Mouse (Mus musculus) intestine, embryonic 14.5 days (tissue): ENCODE results near the gene Tmem136. TPM values are rescaled to one million over a fixed set of nuclear protein-coding genes. Genes with fewer than 3 reads are reported as not detected.
"Not testable (repeated sequence)": the region's sequence is repeated elsewhere in the genome, so short reads cannot be mapped to it uniquely, and the experiment has no call there.

Experiments
- ATAC-seq: fragments of 200-750 bp; cut with Nextera tagmentation; replicated peaks from 2 replicates; pipeline ENCODE4 v1.8.0; 2017; ENCODE audit warnings: low read depth, moderate number of reproducible peaks, moderate TSS enrichment, moderate library complexity; ENCODE audit not compliant: low FRiP score, low TSS enrichment
- DNase-seq: peaks from one replicate; pipeline ENCODE4 v3.0.0-alpha.2; 2018; ENCODE audit warnings: low spot score
- H3K27ac ChIP-seq: fragments of 300-500 bp; sonication (generic); 2 replicates; pipeline ENCODE4 v1.5.1; 2014; ENCODE audit warnings: low read depth, mild to moderate bottlenecking, control low read depth
- H3K27me3 ChIP-seq: fragments of 300-500 bp; sonication (generic); replicated peaks from 2 replicates; pipeline ENCODE4 v1.6.1; 2014; ENCODE audit warnings: low read length, control low read depth; ENCODE audit not compliant: control insufficient read depth, insufficient read depth
- H3K36me3 ChIP-seq: fragments of 300-500 bp; sonication (generic); 2 replicates; pipeline ENCODE4 v1.6.1; 2014; ENCODE audit warnings: low read length, control low read depth; ENCODE audit not compliant: control insufficient read depth, insufficient read depth
- H3K4me1 ChIP-seq: fragments of 300-500 bp; sonication (generic); replicated peaks from 2 replicates; pipeline ENCODE4 v1.6.1; 2014; ENCODE audit warnings: low read length, control low read depth, mixed read lengths; ENCODE audit not compliant: control insufficient read depth, insufficient read depth
- H3K4me2 ChIP-seq: fragments of 300-500 bp; sonication (generic); 2 replicates; pipeline ENCODE4 v1.6.1; 2014; ENCODE audit warnings: low read length
- H3K4me3 ChIP-seq: fragments of 300-500 bp; sonication (generic); 2 replicates; pipeline ENCODE4 v1.5.1; 2014; ENCODE audit warnings: low read depth, low read length, control low read depth, mixed read lengths
- H3K9ac ChIP-seq: fragments of 300-500 bp; sonication (generic); 2 replicates; pipeline ENCODE4 v1.6.1; 2014; ENCODE audit warnings: mild to moderate bottlenecking, low read length
- H3K9me3 ChIP-seq: fragments of 300-500 bp; sonication (generic); 2 replicates; pipeline ENCODE4 v1.6.1; 2016; ENCODE audit warnings: low read length, control low read depth; ENCODE audit not compliant: control insufficient read depth
- WGBS: fragments of 180-500 bp; shearing (Covaris S2); extraction: QIAGEN DNeasy Blood & Tissue Kit; methylation state at CpG from one replicate; pipeline ENCODE4 v1.1.7; 2014; 5-methylcytosine and 5-hydroxymethylcytosine counted together
- polyA plus RNA-seq: library from polyadenylated mRNA; unstranded; fragments of >200 nt; fragmentation: Nextera tagmentation; extraction: Ambion mirVana; gene quantifications from 2 replicates; pipeline ENCODE4 v1.2.1, GENCODE M21; 2014

The Tmem136 gene
- polyA plus RNA-seq, 1 experiment from 2014 or later, result 5.8 TPM

GRCm38 (mm10) chr9:43141839-43142238 is 25.5 kb upstream of the Tmem136 start:
- H3K4me3 ChIP-seq, result no peak overlapping the region
- H3K9me3 ChIP-seq, result no peaks in the 10 kb centered on the region
- WGBS, result 6% methylated on average over 4 of the region's 4 CpGs
- H3K4me2 ChIP-seq, result no peak overlapping the region
- H3K27me3 ChIP-seq, result no peaks in the 10 kb centered on the region
- H3K9ac ChIP-seq, result no peak overlapping the region
- H3K27ac ChIP-seq, result no peak overlapping the region
- peaks cover 3% of the 10 kb centered on the region; the same call in 1 of the 2 replicates for H3K4me1 ChIP-seq
- no peak for ATAC-seq
- peak; percentile 82 for DNase-seq
- no peaks in the 10 kb centered on the region for H3K36me3 ChIP-seq

- ATAC-seq (no peak), DNase-seq (no peak)
- H3K4me2 ChIP-seq, result no peak overlapping the region
- 73% methylated on average over 3 of the region's 3 CpGs for WGBS
- no peaks in the 10 kb centered on the region for H3K36me3 ChIP-seq
- H3K4me1 ChIP-seq, result no peaks in the 10 kb centered on the region
- no peaks in the 10 kb centered on the region for H3K9me3 ChIP-seq
- no peak overlapping the region for H3K27ac ChIP-seq
- H3K27me3 ChIP-seq, result no peaks in the 10 kb centered on the region
- no peak overlapping the region for H3K4me3 ChIP-seq
- H3K9ac ChIP-seq, result no peak overlapping the region
These were observed 17.2 kb upstream of the Tmem136 start for GRCm38 (mm10) chr9:43133525-43133924.

- Histone ChIP-seq H3K4me2 (no peak overlapping the region), H3K36me3 (no peaks in the 10 kb centered on the region), H3K4me3 (no peak overlapping the region), H3K27ac (no peak overlapping the region), H3K9ac (no peak overlapping the region), H3K27me3 (no peaks in the 10 kb centered on the region), H3K4me1 (no peaks in the 10 kb centered on the region), H3K9me3 (no peaks in the 10 kb centered on the region)
- WGBS, result 27% methylated on average over 4 of the region's 4 CpGs
- ATAC-seq (no peak), DNase-seq (no peak)
These were observed 16.0 kb upstream of the Tmem136 start for GRCm38 (mm10) chr9:43132380-43132779.

- no peaks in the 10 kb centered on the region for H3K4me1 ChIP-seq
- no peaks in the 10 kb centered on the region for H3K27me3 ChIP-seq
- ATAC-seq, result no peak
- WGBS, result 68% methylated on average over 5 of the region's 5 CpGs
- no peak overlapping the region for H3K27ac ChIP-seq
- H3K9me3 ChIP-seq, result no peaks in the 10 kb centered on the region
- no peak overlapping the region for H3K4me3 ChIP-seq
- H3K9ac ChIP-seq, result no peak overlapping the region
- H3K36me3 ChIP-seq, result no peaks in the 10 kb centered on the region
- H3K4me2 ChIP-seq, result no peak overlapping the region
- DNase-seq, result no peak
These were observed 15.6 kb upstream of the Tmem136 start for GRCm38 (mm10) chr9:43131940-43132339.

GRCm38 (mm10) chr9:43130684-43131083 is 14.3 kb upstream of the Tmem136 start:
- Histone ChIP-seq H3K36me3 (no peaks in the 10 kb centered on the region), H3K27ac (no peak overlapping the region), H3K4me3 (no peak overlapping the region), H3K9me3 (no peaks in the 10 kb centered on the region), H3K4me1 (no peaks in the 10 kb centered on the region), H3K4me2 (no peak overlapping the region), H3K27me3 (no peaks in the 10 kb centered on the region), H3K9ac (no peak overlapping the region)
- ATAC-seq (no peak), DNase-seq (no peak)
- WGBS, result 92% methylated on average over 2 of the region's 2 CpGs

GRCm38 (mm10) chr9:43127101-43127787 is 10.9 kb upstream of the Tmem136 start:
- no peaks in the 10 kb centered on the region for H3K9me3 ChIP-seq
- no peak overlapping the region for H3K4me2 ChIP-seq
- no peaks in the 10 kb centered on the region for H3K36me3 ChIP-seq
- no peak overlapping the region for H3K4me3 ChIP-seq
- no peak for DNase-seq
- ATAC-seq, result no peak
- 70% methylated on average over 10 of the region's 10 CpGs for WGBS
- no peak overlapping the region for H3K27ac ChIP-seq
- no peak overlapping the region for H3K9ac ChIP-seq
- H3K4me1 ChIP-seq, result no peaks in the 10 kb centered on the region
- H3K27me3 ChIP-seq, result no peaks in the 10 kb centered on the region

- no peaks in the 10 kb centered on the region for H3K36me3 ChIP-seq
- H3K4me3 ChIP-seq, result no peak overlapping the region
- no peak for ATAC-seq
- H3K9me3 ChIP-seq, result no peaks in the 10 kb centered on the region
- no peak overlapping the region for H3K27ac ChIP-seq
- H3K27me3 ChIP-seq, result no peaks in the 10 kb centered on the region
- H3K4me2 ChIP-seq, result no peak overlapping the region
- no peaks in the 10 kb centered on the region for H3K4me1 ChIP-seq
- 54% methylated on average over 1 of the region's 1 CpGs for WGBS
- no peak overlapping the region for H3K9ac ChIP-seq
- no peak for DNase-seq
These were observed 6.0 kb upstream of the Tmem136 start for GRCm38 (mm10) chr9:43122379-43122778.

- not testable (repeated sequence) for H3K36me3 ChIP-seq, H3K27me3 ChIP-seq, DNase-seq, H3K9me3 ChIP-seq, H3K27ac ChIP-seq, H3K4me3 ChIP-seq, H3K4me1 ChIP-seq, H3K9ac ChIP-seq, H3K4me2 ChIP-seq, ATAC-seq
- 94% methylated on average over 2 of the region's 2 CpGs for WGBS
These were observed 5.6 kb upstream of the Tmem136 start for GRCm38 (mm10) chr9:43121948-43122347.

- H3K27me3 ChIP-seq, result no peaks in the 10 kb centered on the region
- ATAC-seq (no peak), DNase-seq (no peak)
- 80% methylated on average over 6 of the region's 6 CpGs for WGBS
- H3K9ac ChIP-seq, result no peak overlapping the region
- no peak overlapping the region for H3K4me3 ChIP-seq
- H3K9me3 ChIP-seq, result no peaks in the 10 kb centered on the region
- peaks cover 11% of the 10 kb centered on the region for H3K4me1 ChIP-seq
- H3K36me3 ChIP-seq, result no peaks in the 10 kb centered on the region
- H3K4me2 ChIP-seq, result peak overlapping the region; percentile 65
- H3K27ac ChIP-seq, result no peak overlapping the region
These were observed 597 bp upstream of the Tmem136 start for GRCm38 (mm10) chr9:43116997-43117336.
